Mouse (Mus musculus) heart, postnatal 0 days (tissue): ENCODE data around the gene Aldh3b1. TPM values are rescaled to one million over a fixed set of nuclear protein-coding genes. Genes with fewer than 3 reads are reported as not detected.

Source experiments
- ATAC-seq: fragments of 200-750 bp; cut with Nextera tagmentation; 2 replicates; pipeline ENCODE4 v1.8.0; 2017; ENCODE audit warnings: low read depth, moderate number of reproducible peaks, moderate library complexity; ENCODE audit not compliant: insufficient read depth
- DNase-seq: peaks from one replicate; pipeline ENCODE4 v3.0.0-alpha.2; 2016; ENCODE audit warnings: low spot score
- H3K27ac ChIP-seq: fragments of 300-500 bp; sonication (generic); 2 replicates; pipeline ENCODE4 v1.5.1; 2014; ENCODE audit warnings: low read depth, mild to moderate bottlenecking
- H3K27me3 ChIP-seq: fragments of 300-500 bp; sonication (generic); 2 replicates; pipeline ENCODE4 v1.6.1; 2014; ENCODE audit warnings: low read length, mixed read lengths; ENCODE audit not compliant: control insufficient read depth, insufficient read depth
- H3K36me3 ChIP-seq: fragments of 300-500 bp; sonication (generic); replicated peaks from 2 replicates; pipeline ENCODE4 v1.6.1; 2014; ENCODE audit warnings: low read length, mixed read lengths; ENCODE audit not compliant: control insufficient read depth, insufficient read depth
- H3K4me1 ChIP-seq: fragments of 300-500 bp; sonication (generic); 2 replicates; pipeline ENCODE4 v1.6.1; 2014; ENCODE audit warnings: antibody characterized with exemption; ENCODE audit not compliant: control insufficient read depth, insufficient read depth
- H3K4me2 ChIP-seq: fragments of 300-500 bp; sonication (generic); 2 replicates; pipeline ENCODE4 v1.6.1; 2014; ENCODE audit warnings: low read depth, mild to moderate bottlenecking, low read length, moderate library complexity
- H3K4me3 ChIP-seq: fragments of 300-500 bp; sonication (generic); 2 replicates; pipeline ENCODE4 v1.5.1; 2014; ENCODE audit warnings: low read depth, low read length
- H3K9ac ChIP-seq: fragments of 300-500 bp; sonication (generic); replicated peaks from 2 replicates; pipeline ENCODE4 v1.6.1; 2014; ENCODE audit warnings: low read depth, low read length, mixed read lengths
- H3K9me3 ChIP-seq: fragments of 300-500 bp; sonication (generic); replicated peaks from 2 replicates; pipeline ENCODE4 v1.6.1; 2016; ENCODE audit warnings: low read length; ENCODE audit not compliant: control insufficient read depth
- CTCF ChIP-seq: IDR thresholded peaks from 2 replicates; pipeline ENCODE4 v1.5.1; 2016; ENCODE audit warnings: antibody characterized with exemption, control low read depth, low read depth
- EP300 ChIP-seq: IDR thresholded peaks from 2 replicates; pipeline ENCODE4 v1.6.1; 2016; ENCODE audit warnings: antibody characterized with exemption, low read depth
- WGBS: fragments of 180-500 bp; shearing (Covaris S2); extraction: QIAGEN DNeasy Blood & Tissue Kit; methylation state at CpG from one replicate; pipeline ENCODE4 v1.1.7; 2014; 5-methylcytosine and 5-hydroxymethylcytosine counted together
- polyA plus RNA-seq: library from polyadenylated mRNA; unstranded; fragments of >200 nt; fragmentation: Nextera tagmentation; extraction: Ambion mirVana; gene quantifications from 2 replicates; pipeline ENCODE4 v1.2.1, GENCODE M21; 2015
- total RNA-seq: library from RNA; depleted of rRNA; stranded (reverse); fragments of >200 nt; gene quantifications from 2 replicates; pipeline ENCODE4 v1.2.3, GENCODE M21; 2014; ENCODE audit warnings: low replicate concordance

Aldh3b1 gene
- total and polyA plus RNA-seq, 2 experiments from 2014 or later = 1.9 to 3.2 TPM

DNA sequence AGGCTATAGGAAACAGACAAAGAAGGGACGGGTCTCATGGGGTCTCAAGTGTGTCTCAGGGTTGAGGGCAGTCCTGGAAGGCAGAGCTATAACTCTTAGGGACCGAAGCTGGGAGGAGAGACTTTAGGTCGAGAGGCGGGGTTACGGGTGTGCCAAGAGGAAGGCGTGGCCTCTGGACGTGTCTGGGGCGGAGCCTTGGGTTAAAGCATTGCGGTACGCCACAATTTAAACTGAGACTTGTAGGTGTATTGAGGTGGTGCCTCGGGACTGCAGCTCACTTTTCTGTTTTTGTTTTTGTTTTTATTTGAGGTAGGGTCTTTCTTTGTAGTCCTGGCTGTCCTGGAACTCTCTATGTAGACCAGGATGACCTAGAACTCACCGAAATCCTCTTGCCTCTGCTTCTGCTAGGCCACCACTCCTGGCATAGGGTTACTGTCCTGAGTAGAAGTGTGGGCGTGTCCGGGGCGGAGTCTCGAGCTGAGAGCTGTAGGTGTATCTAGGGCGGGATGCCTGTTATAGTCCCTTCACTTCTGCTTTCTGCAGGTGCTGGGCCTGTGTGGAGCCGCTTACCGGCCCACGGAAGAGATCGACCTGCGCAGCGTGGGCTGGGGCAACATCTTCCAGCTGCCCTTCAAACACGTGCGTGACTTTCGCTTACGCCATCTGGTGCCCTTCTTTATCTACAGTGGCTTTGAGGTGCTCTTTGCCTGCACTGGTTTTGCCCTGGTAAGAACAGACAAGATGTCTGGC is 13.6 kb upstream of the Aldh3b1 start:
- Histone ChIP-seq H3K36me3 (0 out of 2 replicates have a peak, but pooled peaks cover under 1% of the 10 kb centered on the region), H3K9me3 (no peaks in the 10 kb centered on the region), H3K4me1 (0 out of 2 replicates have a peak, but pooled peaks cover 6% of the 10 kb centered on the region), H3K4me2 (peak overlapping the region; percentile 38; the same call in 1 of the 2 replicates), H3K9ac (no peak overlapping the region), H3K4me3 (no peak overlapping the region), H3K27ac (no peak overlapping the region), H3K27me3 (no peaks in the 10 kb centered on the region)
- TF ChIP-seq CTCF = no peak
- TF ChIP-seq EP300 = no peak
- WGBS = 21% methylated on average over 27 of the region's 27 CpGs
- ATAC-seq (no peak), DNase-seq (no peak)

DNA sequence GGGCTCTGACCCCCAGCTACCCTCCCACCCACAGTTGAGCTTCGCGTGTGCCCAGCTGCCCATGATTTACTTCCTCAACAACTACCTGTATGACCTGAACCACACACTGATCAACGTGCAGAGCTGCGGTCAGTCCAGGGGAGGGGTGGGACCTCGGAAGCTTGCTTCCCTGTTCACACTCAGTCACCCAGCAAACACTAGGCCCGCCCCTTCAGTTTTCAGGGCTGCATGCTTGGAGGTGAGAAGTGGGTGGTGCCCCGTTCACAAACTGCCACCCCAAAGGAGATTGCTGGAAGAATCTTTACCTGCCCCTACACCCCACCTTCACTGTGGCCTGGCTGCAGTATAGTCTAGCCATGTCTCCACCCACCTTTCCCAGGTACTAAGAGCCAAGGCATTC is 12.7 kb upstream of the Aldh3b1 start:
- DNase-seq = no peak
- no peaks in the 10 kb centered on the region for H3K9me3 ChIP-seq
- H3K4me1 ChIP-seq = 0 out of 2 replicates have a peak, but pooled peaks cover 6% of the 10 kb centered on the region
- H3K27ac ChIP-seq = no peak overlapping the region
- no peaks in the 10 kb centered on the region for H3K27me3 ChIP-seq
- H3K36me3 ChIP-seq = no peaks in the 10 kb centered on the region
- H3K4me3 ChIP-seq = no peak overlapping the region
- no peak for TF ChIP-seq CTCF
- no peak for TF ChIP-seq EP300
- H3K4me2 ChIP-seq = no peak overlapping the region
- WGBS = 79% methylated on average over 7 of the region's 7 CpGs
- ATAC-seq = no peak
- H3K9ac ChIP-seq = no peak overlapping the region

DNA sequence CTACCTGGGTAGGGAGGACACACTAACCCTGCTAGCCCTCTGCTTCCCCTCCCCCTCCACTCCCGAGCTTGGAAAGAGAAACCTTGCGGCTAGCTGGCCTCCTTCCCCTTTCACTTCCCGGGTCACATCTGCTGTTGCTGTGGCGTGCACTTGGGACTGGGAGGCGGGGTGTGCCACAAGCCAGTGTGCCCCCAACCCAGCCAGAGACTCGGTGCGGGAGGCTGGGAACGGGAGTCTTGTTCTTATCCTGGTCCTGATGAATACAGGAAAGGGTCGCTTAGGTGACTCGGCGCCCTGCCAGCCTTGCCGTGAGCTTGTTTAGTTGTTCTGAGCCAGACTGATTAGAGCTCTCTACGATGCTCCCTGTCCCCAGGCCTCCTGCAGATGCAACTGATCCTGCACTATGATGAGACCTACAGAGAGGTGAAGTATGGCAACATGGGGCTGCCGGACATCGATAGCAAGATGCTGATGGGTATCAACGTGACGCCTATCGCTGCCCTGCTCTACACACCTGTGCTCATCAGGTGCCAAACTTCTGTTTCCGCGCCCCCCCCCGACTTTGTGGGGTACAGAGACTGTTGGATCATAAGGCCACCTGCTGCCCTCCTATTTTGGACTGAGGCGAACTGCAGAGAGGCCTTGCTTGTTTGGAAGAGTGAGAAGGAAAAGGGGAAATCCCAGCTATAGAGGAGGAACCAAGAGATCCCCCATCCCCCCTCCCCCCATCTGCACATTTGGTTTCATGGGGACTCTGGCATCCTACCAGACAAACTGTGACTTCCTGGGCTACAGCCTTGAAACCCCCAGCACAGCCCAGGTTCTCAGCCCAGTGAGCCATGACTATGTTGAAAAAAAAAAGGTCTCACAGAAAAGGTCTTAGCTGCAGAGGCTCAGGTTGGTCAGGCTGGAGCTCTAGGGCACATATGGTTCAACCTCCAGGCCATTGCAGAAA is 6.6 kb upstream of the Aldh3b1 start:
- TF ChIP-seq CTCF (no peak), EP300 (no peak)
- Histone ChIP-seq H3K9ac (peak overlapping the region; percentile 61), H3K4me3 (peak overlapping the region; percentile 65), H3K27ac (peak overlapping the region; percentile 49; the same call in 1 of the 2 replicates), H3K4me1 (peaks cover 12% of the 10 kb centered on the region; the same call in 1 of the 2 replicates), H3K27me3 (no peaks in the 10 kb centered on the region), H3K36me3 (no peaks in the 10 kb centered on the region), H3K9me3 (no peaks in the 10 kb centered on the region), H3K4me2 (peak overlapping the region; percentile 92)
- peak; percentile 70 for DNase-seq
- peak; percentile 57 for ATAC-seq
- WGBS = 6% methylated on average over 22 of the region's 22 CpGs

DNA sequence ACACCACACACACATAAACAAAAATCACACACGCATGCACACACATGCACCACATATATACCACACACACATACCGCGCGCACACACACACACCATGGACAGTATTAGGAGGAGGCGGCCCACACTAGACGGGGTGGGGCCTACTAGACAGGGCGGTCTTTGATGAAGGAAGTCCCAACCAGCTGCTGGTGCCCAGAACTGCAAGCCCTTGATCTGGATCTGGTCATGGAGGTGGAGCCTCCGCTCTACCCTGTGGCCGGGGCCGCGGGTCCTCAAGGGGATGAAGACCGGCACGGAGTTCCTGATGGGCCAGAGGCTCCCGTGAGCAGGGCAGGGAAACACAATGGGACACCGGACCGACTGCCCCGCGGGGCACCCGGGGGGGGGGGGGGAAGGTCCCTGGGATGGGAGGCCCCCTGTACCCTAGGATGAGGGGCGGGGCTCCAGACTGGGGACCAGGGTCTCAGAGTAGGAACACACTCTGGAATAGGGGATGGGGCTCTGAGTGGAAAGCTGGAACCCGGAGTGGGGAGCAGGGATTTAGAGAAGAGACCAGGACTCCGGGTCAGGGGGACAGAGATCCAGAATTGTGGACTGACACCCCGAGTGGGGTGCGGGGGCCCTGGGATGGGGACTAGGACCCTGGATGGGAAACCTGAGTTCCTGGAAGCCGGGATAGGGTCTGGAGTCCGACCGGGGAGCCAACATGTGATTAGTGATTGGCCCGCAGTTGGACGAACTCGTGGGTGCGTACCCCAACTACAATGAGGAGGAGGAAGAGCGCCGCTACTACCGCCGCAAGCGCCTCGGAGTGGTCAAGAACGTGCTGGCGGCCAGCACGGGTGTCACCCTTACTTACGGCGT is 5.7 kb upstream of the Aldh3b1 start, which contains the start of gene Unc93b1:
TSS of gene Unc93b1 (plus strand) at position 155 of the 864 bp plus-strand sequence.
- H3K36me3 ChIP-seq = no peaks in the 10 kb centered on the region
- peak within 1 kb of the TSS; percentile 92 for H3K4me2 ChIP-seq
- H3K9ac ChIP-seq = peak within 1 kb of the TSS; percentile 61
- DNase-seq (peak; percentile 69), ATAC-seq (peak; percentile 91)
- TF ChIP-seq CTCF = no peak
- TF ChIP-seq EP300 = no peak
- H3K27me3 ChIP-seq = no peaks in the 10 kb centered on the region; the same call in 1 of the 2 replicates
- H3K27ac ChIP-seq = peak within 1 kb of the TSS; percentile 49
- no peaks in the 10 kb centered on the region for H3K9me3 ChIP-seq
- WGBS = 11% methylated on average over 38 of the region's 42 CpGs
- peak within 1 kb of the TSS; percentile 65 for H3K4me3 ChIP-seq
- peaks cover 17% of the 10 kb centered on the region; the same call in 1 of the 2 replicates for H3K4me1 ChIP-seq

GRCm38 (mm10) chr19:3931716-3932115 is 2.1 kb upstream of the Aldh3b1 start:
- no peak for TF ChIP-seq EP300
- TF ChIP-seq CTCF = no peak
- DNase-seq = no peak
- 88% methylated on average over 9 of the region's 9 CpGs for WGBS

More at GRCm38 (mm10) chr19:3931716-3932115, 2.1 kb upstream of the Aldh3b1 start:
- Histone ChIP-seq H3K9ac (no peak overlapping the region), H3K27me3 (no peaks in the 10 kb centered on the region; the same call in 1 of the 2 replicates), H3K36me3 (no peaks in the 10 kb centered on the region), H3K9me3 (no peaks in the 10 kb centered on the region), H3K4me3 (no peak overlapping the region), H3K4me1 (peaks cover 27% of the 10 kb centered on the region), H3K4me2 (no peak overlapping the region), H3K27ac (no peak overlapping the region)
- ATAC-seq = no peak
